Mouse (Mus musculus) small intestine, adult 2 months (tissue): ENCODE measurements around the gene Grip2.

Experiments
- CTCF ChIP-seq: fragments of 200-500 bp; IDR thresholded peaks from 2 replicates; pipeline ENCODE4 v1.5.1; 2012; ENCODE audit warnings: low read depth, mild to moderate bottlenecking, control low read depth, inconsistent platforms, low read length, moderate library complexity, mixed read lengths; ENCODE audit not compliant: insufficient replicate concordance, insufficient read length; ENCODE audit errors: extremely low read depth
- POLR2A ChIP-seq: fragments of 200-500 bp; IDR thresholded peaks from 2 replicates; pipeline ENCODE4 v1.6.1; 2012; ENCODE audit warnings: low read depth, mild to moderate bottlenecking, control low read depth, inconsistent platforms, low read length, moderate library complexity

DNA sequence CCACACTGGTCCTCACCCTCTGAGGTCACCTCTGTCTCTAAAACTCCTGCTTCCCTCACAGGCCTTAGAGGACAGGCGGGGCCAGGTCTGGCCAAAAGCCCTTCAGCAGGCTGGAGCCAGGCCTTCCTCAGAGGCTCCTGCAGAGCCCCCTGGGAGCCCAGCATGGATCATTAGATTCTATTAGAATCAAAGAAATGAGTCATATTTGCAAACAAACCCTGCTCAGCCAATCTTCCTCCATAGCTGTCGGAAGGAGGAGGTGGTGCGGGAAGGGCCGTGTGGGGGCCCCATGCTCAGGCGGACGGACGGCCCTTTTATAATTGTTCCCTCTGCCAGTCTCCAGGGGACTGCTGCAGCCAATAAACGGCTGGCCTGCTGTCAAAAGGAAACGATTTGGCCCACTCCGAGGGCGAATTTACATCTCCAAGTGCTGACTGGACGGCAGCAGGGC is 97.3 kb downstream of the Grip2 start:
- TF ChIP-seq POLR2A (no peak), CTCF (no peak)
